Mouse (Mus musculus) myocyte (in vitro differentiated cells): ENCODE results near the gene Raph1. TPM values are rescaled to one million over a fixed set of nuclear protein-coding genes. Genes with fewer than 3 reads are reported as not detected.

Experiments used
- H3K27me3 ChIP-seq: one replicate; pipeline ENCODE4 v1.6.1; 2011; ENCODE audit not compliant: control insufficient read depth, insufficient read depth, insufficient read length
- H3K36me3 ChIP-seq: one replicate; pipeline ENCODE4 v1.6.1; 2011; ENCODE audit not compliant: control insufficient read depth, insufficient read depth
- H3K4me2 ChIP-seq: one replicate; pipeline ENCODE4 v1.6.1; 2011; ENCODE audit warnings: low read depth, control low read depth
- H3K4me3 ChIP-seq: one replicate; pipeline ENCODE4 v1.5.1; 2011; ENCODE audit warnings: mild to moderate bottlenecking, control low read depth, moderate library complexity
- H3K79me2 ChIP-seq: one replicate; pipeline ENCODE4 v1.6.1; 2011; ENCODE audit not compliant: control insufficient read depth, insufficient read depth
- H3ac ChIP-seq: one replicate; pipeline ENCODE4 v1.6.1; 2011; ENCODE audit not compliant: control insufficient read depth, insufficient read length
- CEBPB ChIP-seq: IDR thresholded peaks from 2 replicates; pipeline ENCODE4 v1.6.1; 2011; ENCODE audit warnings: mild to moderate bottlenecking, moderate library complexity; ENCODE audit not compliant: poor library complexity, insufficient read depth, severe bottlenecking
- E2F4 ChIP-seq: IDR thresholded peaks from one replicate; pipeline ENCODE4 v1.6.1; 2011; ENCODE audit warnings: mild to moderate bottlenecking, control low read depth, moderate library complexity; ENCODE audit not compliant: insufficient read depth
- MAX ChIP-seq: IDR thresholded peaks from one replicate; pipeline ENCODE4 v1.6.1; 2011; ENCODE audit warnings: low read depth, mild to moderate bottlenecking, control low read depth
- MYOD1 ChIP-seq, 3 experiments: IDR thresholded peaks; one replicate each; pipeline ENCODE4 v1.6.1; 2011; ENCODE audit warnings: control low read depth in 2 of 3, low read depth in 2 of 3, mild to moderate bottlenecking in 2 of 3, moderate library complexity in 1 of 3; ENCODE audit not compliant: insufficient read length in 2 of 3, control insufficient read depth in 1 of 3
- MYOG ChIP-seq, 3 experiments: IDR thresholded peaks; one replicate each; pipeline ENCODE4 v1.6.1; 2011; ENCODE audit warnings: control low read depth in 2 of 3, low read depth in 2 of 3, mild to moderate bottlenecking in 2 of 3; ENCODE audit not compliant: insufficient read length in 2 of 3, control insufficient read depth in 1 of 3, insufficient read depth in 1 of 3
- POLR2A ChIP-seq: IDR thresholded peaks from one replicate; pipeline ENCODE4 v1.6.1; 2011; ENCODE audit warnings: low read depth, mild to moderate bottlenecking, control low read depth, moderate library complexity; ENCODE audit not compliant: insufficient read length
- POLR2AphosphoS2 ChIP-seq: IDR thresholded peaks from one replicate; pipeline ENCODE4 v1.6.1; 2011; ENCODE audit warnings: low read depth, control low read depth; ENCODE audit not compliant: insufficient read length
- REST ChIP-seq: IDR thresholded peaks from one replicate; pipeline ENCODE4 v1.6.1; 2011; ENCODE audit warnings: mild to moderate bottlenecking, control low read depth, moderate library complexity; ENCODE audit not compliant: insufficient read depth, insufficient read length
- SRF ChIP-seq: IDR thresholded peaks from one replicate; pipeline ENCODE4 v1.6.1; 2011; ENCODE audit warnings: low read depth; ENCODE audit not compliant: control insufficient read depth, insufficient read length
- TCF12 ChIP-seq: IDR thresholded peaks from one replicate; pipeline ENCODE4 v1.6.1; 2011; ENCODE audit warnings: mild to moderate bottlenecking, control low read depth; ENCODE audit not compliant: poor library complexity, insufficient read depth, severe bottlenecking
- TCF3 ChIP-seq: IDR thresholded peaks from one replicate; pipeline ENCODE4 v1.6.1; 2011; ENCODE audit warnings: low read depth, control low read depth; ENCODE audit not compliant: insufficient read length
- USF1 ChIP-seq: IDR thresholded peaks from one replicate; pipeline ENCODE4 v1.6.1; 2011; ENCODE audit warnings: low read depth, mild to moderate bottlenecking, control low read depth, moderate library complexity
- polyA plus RNA-seq: library from polyadenylated mRNA; unstranded; fragments of >200 nt; fragmentation: generic; extraction: Trizol; gene quantifications from one replicate; pipeline ENCODE4 v1.2.1, GENCODE M21; 2012; ENCODE audit warnings: missing spikeins

Gene Raph1
- polyA plus RNA-seq, 1 experiment, result 7.4 TPM

DNA sequence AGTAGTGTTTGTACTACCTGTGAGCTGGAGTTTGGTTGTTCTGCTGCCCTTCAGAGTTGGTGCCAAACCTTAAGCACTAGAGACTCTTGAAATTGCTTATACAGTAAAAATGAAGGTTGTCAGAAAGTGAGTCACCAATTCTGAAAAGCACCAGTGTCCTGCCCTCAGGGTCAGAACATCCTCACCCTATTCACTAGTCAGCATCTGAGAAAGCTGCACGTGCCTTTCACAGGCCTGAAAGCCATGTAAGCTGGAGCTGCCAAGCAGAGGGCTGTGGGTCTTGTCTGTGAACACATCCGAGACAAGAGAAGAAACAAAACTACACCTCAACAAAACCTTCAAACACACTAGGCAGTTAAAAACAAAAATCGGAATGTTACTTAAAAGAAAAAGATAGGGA, 81.3 kb downstream of the Raph1 start:
- Histone ChIP-seq H3K4me3 (no peak overlapping the region), H3K4me2 (no peak overlapping the region), H3K79me2 (no peaks in the 10 kb centered on the region), H3K36me3 (peaks cover 53% of the 10 kb centered on the region), H3ac (no peak overlapping the region), H3K27me3 (no peaks in the 10 kb centered on the region)
- TF ChIP-seq TCF3, result no peak
- TF ChIP-seq SRF, result no peak
- TF ChIP-seq CEBPB, result no peak
- TF ChIP-seq MYOG (IDR thresholded peaks at IDR 0.05; ENCODE audit: control insufficient read depth in 1 of 3, insufficient read depth in 1 of 3, insufficient read length in 2 of 3, low read depth in 2 of 3), result no peak
- no peak for TF ChIP-seq E2F4
- no peak for TF ChIP-seq REST
- no peak for TF ChIP-seq TCF12

DNA sequence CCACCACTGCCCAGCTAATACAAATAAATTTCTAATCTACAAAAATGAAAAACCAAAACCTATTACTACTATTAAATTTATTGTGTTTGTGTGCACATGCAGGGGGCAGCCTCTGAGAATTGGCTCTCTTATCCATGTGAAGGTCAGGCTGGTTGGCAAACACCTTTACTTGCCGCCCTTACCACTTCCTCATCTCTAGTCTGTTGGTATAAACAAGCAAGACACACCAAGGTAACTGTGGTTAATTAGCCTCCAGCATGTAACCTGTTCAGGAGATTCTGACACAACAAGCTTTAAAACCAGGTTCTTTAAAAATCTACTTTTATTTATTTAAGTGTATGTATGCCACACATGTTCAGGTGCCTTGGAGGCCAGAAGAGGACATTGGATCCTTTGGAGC, 84.0 kb downstream of the Raph1 start:
- no peak overlapping the region for H3ac ChIP-seq
- no peak overlapping the region for H3K4me2 ChIP-seq
- TF ChIP-seq TCF3, result no peak
- H3K79me2 ChIP-seq, result no peaks in the 10 kb centered on the region
- no peak overlapping the region for H3K4me3 ChIP-seq
- no peaks in the 10 kb centered on the region for H3K27me3 ChIP-seq
- H3K36me3 ChIP-seq, result peaks cover 49% of the 10 kb centered on the region

DNA sequence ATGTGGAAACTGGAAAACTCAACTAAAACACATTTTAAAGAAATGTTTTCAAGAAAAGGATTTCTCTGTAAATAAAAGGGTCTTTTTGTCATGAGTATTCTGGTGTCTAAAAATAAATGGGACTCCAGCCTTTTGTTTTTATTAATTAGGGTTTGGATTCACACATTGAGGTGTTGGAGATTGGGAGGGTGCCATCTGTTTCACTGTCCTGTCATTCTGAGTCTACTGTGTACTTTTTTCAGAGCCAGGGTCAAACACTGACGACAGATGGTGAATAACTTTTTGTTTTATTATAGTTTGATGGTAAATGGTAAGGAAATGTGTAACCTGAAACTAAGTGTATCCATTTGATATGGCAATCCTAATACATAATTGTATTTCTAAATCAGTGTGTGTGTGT, 85.3 kb downstream of the Raph1 start:
- no peak overlapping the region for H3K4me3 ChIP-seq
- no peak overlapping the region for H3ac ChIP-seq
- no peak for TF ChIP-seq CEBPB
- TF ChIP-seq MYOD1 (IDR thresholded peaks at IDR 0.05; ENCODE audit: control insufficient read depth in 1 of 3, insufficient read length in 2 of 3, low read depth in 2 of 3), result no peak
- TF ChIP-seq USF1, result no peak
- TF ChIP-seq POLR2A, result no peak
- no peak for TF ChIP-seq TCF12
- TF ChIP-seq REST, result no peak
- TF ChIP-seq E2F4, result no peak
- no peak for TF ChIP-seq TCF3
- TF ChIP-seq SRF, result no peak
- peaks cover 50% of the 10 kb centered on the region for H3K36me3 ChIP-seq
- no peaks in the 10 kb centered on the region for H3K79me2 ChIP-seq
- no peak overlapping the region for H3K4me2 ChIP-seq
- H3K27me3 ChIP-seq, result no peaks in the 10 kb centered on the region

DNA sequence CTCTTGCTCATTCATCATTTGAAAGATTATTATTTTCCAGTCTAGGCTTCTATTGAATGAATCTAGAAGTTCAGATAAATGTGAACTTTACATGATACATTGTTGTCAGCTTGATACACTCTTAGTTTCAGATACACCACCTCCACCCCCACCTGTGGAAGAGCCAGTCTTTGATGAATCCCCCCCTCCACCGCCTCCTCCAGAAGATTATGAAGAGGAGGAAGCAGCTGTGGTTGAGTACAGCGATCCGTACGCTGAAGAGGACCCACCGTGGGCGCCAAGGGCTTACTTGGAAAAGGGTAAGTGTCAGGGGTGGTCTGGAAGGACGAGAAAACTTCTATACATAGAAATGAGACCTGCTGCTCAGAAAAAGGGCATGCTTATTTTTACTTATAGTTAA, 96.4 kb downstream of the Raph1 start:
- Histone ChIP-seq H3K4me3 (no peak overlapping the region), H3ac (no peak overlapping the region)
- TF ChIP-seq REST (no peak), MYOG (IDR thresholded peaks at IDR 0.05; ENCODE audit: control insufficient read depth in 1 of 3, insufficient read depth in 1 of 3, insufficient read length in 2 of 3, low read depth in 2 of 3) (no peak), E2F4 (no peak), MAX (no peak), POLR2AphosphoS2 (no peak), CEBPB (no peak)

GRCm38 (mm10) chr1:60469491-60469890, 97.4 kb downstream of the Raph1 start:
- H3K4me2 ChIP-seq, result no peak overlapping the region
- H3K79me2 ChIP-seq, result no peaks in the 10 kb centered on the region
- no peak overlapping the region for H3K4me3 ChIP-seq
- H3K27me3 ChIP-seq, result no peaks in the 10 kb centered on the region
- no peak for TF ChIP-seq POLR2A
- no peak for TF ChIP-seq MAX
- TF ChIP-seq CEBPB, result no peak
- TF ChIP-seq E2F4, result no peak
- no peak for TF ChIP-seq SRF
- H3K36me3 ChIP-seq, result peaks cover 13% of the 10 kb centered on the region
- no peak overlapping the region for H3ac ChIP-seq

More for the DNA sequence above, 96.4 kb downstream of the Raph1 start:
- H3K4me2 ChIP-seq, result no peak overlapping the region
- H3K36me3 ChIP-seq, result peaks cover 11% of the 10 kb centered on the region
- H3K79me2 ChIP-seq, result no peaks in the 10 kb centered on the region
- H3K27me3 ChIP-seq, result no peaks in the 10 kb centered on the region

DNA sequence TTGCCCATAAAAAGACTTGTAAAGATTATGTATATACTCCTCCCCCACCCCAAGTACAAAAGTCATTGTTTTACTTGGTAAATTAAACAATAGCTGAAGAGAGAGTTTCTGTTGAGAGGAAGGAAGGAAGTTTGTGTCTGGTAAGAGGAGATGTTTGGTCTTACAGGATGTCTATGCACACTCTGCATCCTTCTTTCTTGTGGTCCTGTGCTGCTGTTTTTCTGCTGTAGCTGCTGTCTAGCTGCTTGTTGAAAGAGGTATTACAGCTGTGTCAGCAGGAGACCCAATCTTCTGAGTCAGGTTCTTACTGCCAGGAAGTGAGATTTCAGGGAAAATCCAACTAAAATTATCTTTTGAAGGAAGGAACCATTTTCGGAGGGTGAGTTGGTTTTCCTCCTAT, 106.3 kb downstream of the Raph1 start:
- Histone ChIP-seq H3K36me3 (peaks cover 4% of the 10 kb centered on the region), H3K79me2 (no peaks in the 10 kb centered on the region), H3K4me2 (no peak overlapping the region), H3K4me3 (no peak overlapping the region), H3K27me3 (no peaks in the 10 kb centered on the region), H3ac (no peak overlapping the region)
- no peak for TF ChIP-seq MAX
- TF ChIP-seq POLR2A, result no peak
- TF ChIP-seq POLR2AphosphoS2, result no peak
- TF ChIP-seq SRF, result no peak
- TF ChIP-seq TCF3, result no peak
- TF ChIP-seq USF1, result no peak
- TF ChIP-seq MYOD1 (IDR thresholded peaks at IDR 0.05; ENCODE audit: control insufficient read depth in 1 of 3, insufficient read length in 2 of 3, low read depth in 2 of 3), result no peak
